Mouse (Mus musculus) intestine, embryonic 16.5 days (tissue): ENCODE results near the gene Rad17. TPM values are rescaled to one million over a fixed set of nuclear protein-coding genes. Genes with fewer than 3 reads are reported as not detected.

ENCODE experiments used
- ATAC-seq: fragments of 200-750 bp; cut with Nextera tagmentation; 2 replicates; pipeline ENCODE4 v1.8.0; 2017; ENCODE audit warnings: moderate TSS enrichment, moderate library complexity
- H3K27ac ChIP-seq: fragments of 300-500 bp; sonication (generic); 2 replicates; pipeline ENCODE4 v1.5.1; 2014; ENCODE audit warnings: mild to moderate bottlenecking, low read length
- H3K27me3 ChIP-seq: fragments of 300-500 bp; sonication (generic); replicated peaks from 2 replicates; pipeline ENCODE4 v1.6.1; 2014; ENCODE audit warnings: low read length, control low read depth, mixed read lengths; ENCODE audit not compliant: control insufficient read depth, insufficient read depth
- H3K36me3 ChIP-seq: fragments of 300-500 bp; sonication (generic); 2 replicates; pipeline ENCODE4 v1.6.1; 2014; ENCODE audit warnings: low read length, control low read depth; ENCODE audit not compliant: control insufficient read depth, insufficient read depth
- H3K4me1 ChIP-seq: fragments of 300-500 bp; sonication (generic); 2 replicates; pipeline ENCODE4 v1.6.1; 2014; ENCODE audit warnings: low read length, control low read depth, mixed read lengths; ENCODE audit not compliant: control insufficient read depth, insufficient read depth
- H3K4me2 ChIP-seq: fragments of 300-500 bp; sonication (generic); 2 replicates; pipeline ENCODE4 v1.6.1; 2014; ENCODE audit warnings: low read depth, low read length, control low read depth
- H3K4me3 ChIP-seq: fragments of 300-500 bp; sonication (generic); 2 replicates; pipeline ENCODE4 v1.5.1; 2014; ENCODE audit warnings: mild to moderate bottlenecking, low read length
- H3K9ac ChIP-seq: fragments of 300-500 bp; sonication (generic); 2 replicates; pipeline ENCODE4 v1.6.1; 2014; ENCODE audit warnings: low read depth, low read length
- H3K9me3 ChIP-seq: fragments of 300-500 bp; sonication (generic); 2 replicates; pipeline ENCODE4 v1.6.1; 2016; ENCODE audit warnings: low read length, control low read depth; ENCODE audit not compliant: control insufficient read depth
- WGBS: fragments of 180-500 bp; shearing (Covaris S2); extraction: QIAGEN DNeasy Blood & Tissue Kit; methylation state at CpG from one replicate; pipeline ENCODE4 v1.1.7; 2014; 5-methylcytosine and 5-hydroxymethylcytosine counted together
- polyA plus RNA-seq: library from polyadenylated mRNA; unstranded; fragments of >200 nt; fragmentation: Nextera tagmentation; extraction: Ambion mirVana; gene quantifications from 2 replicates; pipeline ENCODE4 v1.2.1, GENCODE M21; 2015

Gene Rad17
- 14.5 and 15.8 TPM in 2 replicates for polyA plus RNA-seq

- H3K4me1 ChIP-seq = peaks cover 4% of the 10 kb centered on the region; the same call in 1 of the 2 replicates
- no peaks in the 10 kb centered on the region for H3K27me3 ChIP-seq
- no peaks in the 10 kb centered on the region for H3K9me3 ChIP-seq
- H3K4me2 ChIP-seq = peak within 1 kb of the TSS; percentile 62
- peak within 1 kb of the TSS; percentile 89 for H3K9ac ChIP-seq
- WGBS = under 1% methylated on average over 69 of the region's 73 CpGs
- peak; percentile 98 for ATAC-seq
- H3K27ac ChIP-seq = peak within 1 kb of the TSS; percentile 96
- H3K36me3 ChIP-seq = no peaks in the 10 kb centered on the region
- peak within 1 kb of the TSS; percentile 96 for H3K4me3 ChIP-seq
These were observed at the start of gene Rad17, which contains the start of gene Ak6 for GRCm38 (mm10) chr13:100650550-100651438. Rad17 (minus strand) TSS chr13:100651051. Ak6 (plus strand) TSS chr13:100650979.

GRCm38 (mm10) chr13:100698866-100699265 lies 48.0 kb upstream of the Rad17 start:
- no peak overlapping the region for H3K9ac ChIP-seq
- H3K27me3 ChIP-seq = no peaks in the 10 kb centered on the region
- no peak overlapping the region for H3K4me2 ChIP-seq
- H3K27ac ChIP-seq = no peak overlapping the region
- WGBS = 94% methylated on average over 10 of the region's 10 CpGs
- no peaks in the 10 kb centered on the region for H3K9me3 ChIP-seq
- peaks cover 25% of the 10 kb centered on the region for H3K36me3 ChIP-seq
- H3K4me1 ChIP-seq = no peaks in the 10 kb centered on the region
- H3K4me3 ChIP-seq = no peak overlapping the region
- ATAC-seq = no peak

DNA sequence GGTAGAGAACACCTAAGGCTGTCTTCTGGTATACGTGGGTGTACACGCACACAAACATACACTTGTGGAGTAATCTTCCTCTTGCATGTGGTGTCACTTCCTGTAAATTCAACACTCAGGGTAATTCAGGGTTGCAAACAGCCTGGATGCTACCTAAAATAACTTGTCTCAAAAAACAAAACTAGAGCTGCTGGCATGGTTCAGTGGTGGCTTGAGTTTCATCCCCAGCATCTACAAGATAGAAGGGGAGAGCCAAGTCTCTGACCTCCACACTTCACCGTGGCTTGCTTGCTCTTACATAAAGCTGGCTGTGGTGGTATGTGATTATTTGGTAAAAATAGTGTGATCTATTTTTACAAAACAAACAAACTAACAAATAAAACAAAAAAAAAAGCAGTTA lies 46.7 kb upstream of the Rad17 start:
- Histone ChIP-seq H3K4me1 (no peaks in the 10 kb centered on the region), H3K9me3 (no peaks in the 10 kb centered on the region), H3K27me3 (no peaks in the 10 kb centered on the region), H3K27ac (no peak overlapping the region), H3K36me3 (peaks cover 18% of the 10 kb centered on the region), H3K4me2 (no peak overlapping the region), H3K4me3 (no peak overlapping the region), H3K9ac (no peak overlapping the region)
- no peak for ATAC-seq
- WGBS = 92% methylated on average over 3 of the region's 3 CpGs

DNA sequence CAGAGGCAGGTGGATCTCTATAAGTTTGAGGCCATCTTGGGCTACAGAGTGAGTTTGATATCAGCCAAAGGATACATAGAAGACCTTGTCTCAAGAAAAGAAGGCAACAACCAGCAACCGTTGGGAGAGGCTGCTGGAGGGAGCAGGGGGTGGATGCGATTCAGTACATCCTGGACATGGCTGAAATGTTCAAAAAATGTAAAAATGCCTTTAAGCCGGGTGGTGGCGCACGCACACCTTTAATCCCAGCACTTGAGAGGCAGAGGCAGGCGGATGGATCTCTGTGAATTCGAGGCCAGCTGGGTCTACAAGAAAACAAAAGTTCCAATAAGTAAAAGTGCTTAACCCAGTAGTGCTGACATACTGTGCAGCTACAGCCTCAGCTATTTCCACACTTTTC lies 36.7 kb upstream of the Rad17 start:
- no peaks in the 10 kb centered on the region for H3K36me3 ChIP-seq
- H3K27me3 ChIP-seq = no peaks in the 10 kb centered on the region
- no peak overlapping the region for H3K27ac ChIP-seq
- H3K9me3 ChIP-seq = no peaks in the 10 kb centered on the region
- no peak overlapping the region for H3K4me3 ChIP-seq
- ATAC-seq = no peak
- no peak overlapping the region for H3K9ac ChIP-seq
- 67% methylated on average over 7 of the region's 7 CpGs for WGBS
- H3K4me2 ChIP-seq = no peak overlapping the region
- no peaks in the 10 kb centered on the region for H3K4me1 ChIP-seq

GRCm38 (mm10) chr13:100684355-100684754 lies 33.5 kb upstream of the Rad17 start:
- Histone ChIP-seq H3K4me1 (no peaks in the 10 kb centered on the region), H3K4me3 (no peak overlapping the region), H3K27ac (no peak overlapping the region), H3K9me3 (no peaks in the 10 kb centered on the region), H3K9ac (no peak overlapping the region), H3K36me3 (no peaks in the 10 kb centered on the region), H3K4me2 (no peak overlapping the region), H3K27me3 (no peaks in the 10 kb centered on the region)
- no peak for ATAC-seq
- 60% methylated on average over 2 of the region's 2 CpGs for WGBS

- WGBS = 62% methylated on average over 2 of the region's 2 CpGs
- Histone ChIP-seq H3K4me2 (no peak overlapping the region), H3K4me1 (no peaks in the 10 kb centered on the region), H3K9ac (no peak overlapping the region), H3K36me3 (no peaks in the 10 kb centered on the region), H3K4me3 (no peak overlapping the region), H3K9me3 (no peaks in the 10 kb centered on the region), H3K27ac (no peak overlapping the region), H3K27me3 (no peaks in the 10 kb centered on the region)
- ATAC-seq = no peak
These were observed 32.0 kb upstream of the Rad17 start for GRCm38 (mm10) chr13:100682837-100683236.

DNA sequence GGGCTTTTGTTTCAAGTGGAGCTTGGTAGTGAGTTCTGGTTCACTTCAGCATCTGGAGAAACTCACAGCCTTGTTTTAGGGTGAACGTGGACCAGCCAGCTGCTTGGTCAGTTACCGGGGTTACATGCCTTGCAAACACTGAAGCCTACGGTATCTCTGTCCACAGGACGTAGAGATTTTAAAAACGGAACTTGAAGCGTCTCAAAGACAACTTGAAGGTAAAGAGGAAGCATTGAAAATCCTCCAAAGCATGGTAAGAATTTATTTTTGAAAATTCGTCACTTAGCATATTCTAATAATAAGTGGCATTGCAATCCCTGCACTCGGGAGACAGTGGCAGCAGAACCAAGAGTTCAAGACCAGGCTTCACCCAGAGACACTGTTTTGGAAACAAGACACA lies 30.8 kb upstream of the Rad17 start:
- H3K4me2 ChIP-seq = no peak overlapping the region
- H3K4me1 ChIP-seq = no peaks in the 10 kb centered on the region
- ATAC-seq = no peak
- H3K36me3 ChIP-seq = no peaks in the 10 kb centered on the region
- no peaks in the 10 kb centered on the region for H3K27me3 ChIP-seq
- WGBS = 91% methylated on average over 8 of the region's 8 CpGs
- no peak overlapping the region for H3K4me3 ChIP-seq
- no peaks in the 10 kb centered on the region for H3K9me3 ChIP-seq
- no peak overlapping the region for H3K27ac ChIP-seq
- no peak overlapping the region for H3K9ac ChIP-seq

DNA sequence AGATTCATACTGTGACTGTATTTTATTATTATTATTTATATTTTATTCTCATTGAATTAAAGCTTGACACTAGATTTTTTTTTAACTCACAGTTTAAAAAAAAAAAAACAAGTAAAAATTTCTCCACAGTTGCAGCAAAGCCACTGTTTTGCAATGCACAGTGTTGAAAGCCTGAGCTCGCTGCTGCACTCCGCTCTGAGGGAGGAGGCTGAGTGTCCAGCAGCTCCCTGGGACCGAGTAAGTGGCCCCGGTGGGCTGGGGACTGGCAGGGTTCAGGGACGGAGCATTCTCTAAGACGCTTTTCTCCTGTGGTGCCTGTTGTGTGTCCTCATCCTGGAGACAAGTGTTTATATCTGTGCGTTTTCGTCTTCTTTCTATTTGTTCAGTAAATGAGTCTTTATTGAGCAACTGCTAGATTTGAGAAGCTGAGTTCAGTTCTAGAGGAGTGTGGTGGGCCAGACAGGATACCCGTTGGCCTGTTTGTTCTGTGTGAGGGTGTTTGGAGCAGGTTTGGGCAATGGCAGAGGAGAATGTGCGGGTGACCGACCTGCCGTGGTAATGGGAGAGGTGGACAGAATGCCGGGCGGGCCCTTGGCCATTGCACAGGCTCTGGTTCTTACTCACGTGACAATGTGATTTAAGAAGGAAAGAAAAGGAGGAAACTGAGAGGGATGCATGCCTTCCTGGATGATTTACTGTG lies 25.2 kb upstream of the Rad17 start:
- no peak for ATAC-seq
- Histone ChIP-seq H3K4me1 (no peaks in the 10 kb centered on the region), H3K9ac (no peak overlapping the region), H3K9me3 (0 out of 2 replicates have a peak, but pooled peaks cover 6% of the 10 kb centered on the region), H3K36me3 (no peaks in the 10 kb centered on the region), H3K27me3 (no peaks in the 10 kb centered on the region), H3K4me2 (no peak overlapping the region), H3K27ac (no peak overlapping the region), H3K4me3 (no peak overlapping the region)
- 85% methylated on average over 15 of the region's 15 CpGs for WGBS

DNA sequence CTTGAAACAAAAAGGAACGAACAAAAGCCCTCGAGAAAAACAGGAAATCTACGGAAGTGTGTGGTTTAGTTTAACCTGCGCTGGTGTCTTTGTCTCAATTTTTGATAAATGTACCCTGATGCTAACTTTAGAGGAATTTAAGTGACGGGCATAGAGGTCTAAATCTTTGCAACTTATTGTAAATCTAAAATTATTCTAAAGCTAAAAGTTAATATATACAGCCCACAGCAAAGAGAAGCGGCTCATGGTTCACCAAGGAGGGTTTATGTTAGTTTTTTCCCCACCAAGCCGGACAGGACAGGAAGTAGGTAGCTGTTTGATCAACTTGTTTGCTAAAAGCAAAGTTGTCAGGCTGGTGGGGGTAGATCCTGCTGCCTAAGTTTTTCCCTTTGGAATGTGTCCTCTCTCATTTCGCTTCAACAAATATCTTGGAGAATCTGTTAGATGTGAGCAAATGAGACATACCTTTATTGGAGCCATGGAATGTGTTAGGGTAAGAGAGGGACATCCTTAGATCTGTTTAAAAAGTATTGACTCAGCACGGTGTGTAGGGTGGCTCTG lies 19.4 kb upstream of the Rad17 start:
- H3K36me3 ChIP-seq = no peaks in the 10 kb centered on the region
- peak overlapping the region; percentile 85 for H3K9ac ChIP-seq
- peak overlapping the region; percentile 69 for H3K4me3 ChIP-seq
- H3K4me1 ChIP-seq = no peaks in the 10 kb centered on the region
- H3K4me2 ChIP-seq = peak overlapping the region; percentile 66
- no peaks in the 10 kb centered on the region for H3K27me3 ChIP-seq
- ATAC-seq = no peak
- H3K27ac ChIP-seq = peak overlapping the region; percentile 78; the same call in 1 of the 2 replicates
- 26% methylated on average over 9 of the region's 9 CpGs for WGBS
- H3K9me3 ChIP-seq = 0 out of 2 replicates have a peak, but pooled peaks cover 6% of the 10 kb centered on the region
